Mouse (Mus musculus) spleen, adult 2 months (tissue): Measurements from ENCODE around the gene Zfp866.

Source experiments
- CTCF ChIP-seq: fragments of 200-500 bp; IDR thresholded peaks from 2 replicates; pipeline ENCODE4 v1.5.1; 2011; ENCODE audit warnings: mild to moderate bottlenecking, inconsistent platforms; ENCODE audit not compliant: insufficient read depth, insufficient read length, insufficient replicate concordance; ENCODE audit errors: extremely low read depth
- POLR2A ChIP-seq: fragments of 200-500 bp; IDR thresholded peaks from 2 replicates; pipeline ENCODE4 v1.6.1; 2011; ENCODE audit warnings: low read depth, low read length, inconsistent platforms

- TF ChIP-seq CTCF (no peak), POLR2A (no peak)
Measured at GRCm38 (mm10) chr8:69820466-69820865, 29.5 kb upstream of the Zfp866 start.
